Mouse (Mus musculus) cortical plate, adult 2 months (tissue): ENCODE measurements around the gene Slbp. TPM values are rescaled to one million over a fixed set of nuclear protein-coding genes. Genes with fewer than 3 reads are reported as not detected.

Experiments
- H3K27ac ChIP-seq: fragments of 200-500 bp; 2 replicates; pipeline ENCODE4 v1.5.1; 2012; ENCODE audit warnings: low read length, control low read depth, inconsistent platforms; ENCODE audit not compliant: insufficient read depth
- H3K4me1 ChIP-seq: fragments of 200-500 bp; 2 replicates; pipeline ENCODE4 v1.6.1; 2011; ENCODE audit warnings: low read length; ENCODE audit not compliant: control insufficient read depth, insufficient read depth
- H3K4me3 ChIP-seq: fragments of 200-500 bp; 2 replicates; pipeline ENCODE4 v1.5.1; 2011; ENCODE audit warnings: mild to moderate bottlenecking, low read length, control low read depth; ENCODE audit not compliant: insufficient read depth
- CTCF ChIP-seq: fragments of 200-500 bp; IDR thresholded peaks from 2 replicates; pipeline ENCODE4 v1.5.1; 2011; ENCODE audit warnings: mild to moderate bottlenecking, control low read depth, low read length; ENCODE audit not compliant: insufficient read depth; ENCODE audit errors: extremely low read depth
- POLR2A ChIP-seq: fragments of 200-500 bp; IDR thresholded peaks from 2 replicates; pipeline ENCODE4 v1.6.1; 2011; ENCODE audit warnings: mild to moderate bottlenecking, low read length, control low read depth; ENCODE audit not compliant: insufficient read depth; ENCODE audit errors: extremely low read depth
- polyA plus RNA-seq: library from polyadenylated mRNA; depleted of rRNA; stranded (reverse); fragments of >200 nt; gene quantifications from 2 replicates; pipeline ENCODE4 v1.2.3, GENCODE M21; 2012; rRNA removed

Slbp gene
- polyA plus RNA-seq, result 27.6 and 28.4 TPM in 2 replicates

- H3K27ac ChIP-seq, result peak within 1 kb of the TSS; percentile 95
- peaks cover 5% of the 10 kb centered on the region; the same call in 1 of the 2 replicates for H3K4me1 ChIP-seq
- TF ChIP-seq POLR2A (peak; percentile 98), CTCF (no peak)
- H3K4me3 ChIP-seq, result peak within 1 kb of the TSS; percentile 64
Observed at GRCm38 (mm10) chr5:33651921-33652782, at the start of gene Slbp. Gene Slbp (minus strand): TSS chr5:33652574.

- H3K4me1 ChIP-seq, result no peaks in the 10 kb centered on the region; the same call in 1 of the 2 replicates
- no peak for TF ChIP-seq CTCF
- TF ChIP-seq POLR2A, result no peak
Observed at GRCm38 (mm10) chr5:33701832-33702231, 49.5 kb upstream of the Slbp start.

GRCm38 (mm10) chr5:33700010-33700409 is 47.6 kb upstream of the Slbp start:
- TF ChIP-seq POLR2A, result no peak
- no peak for TF ChIP-seq CTCF
- Histone ChIP-seq H3K4me3 (no peak overlapping the region), H3K4me1 (no peaks in the 10 kb centered on the region; the same call in 1 of the 2 replicates), H3K27ac (no peak overlapping the region)

More at GRCm38 (mm10) chr5:33701832-33702231, 49.5 kb upstream of the Slbp start:
- Histone ChIP-seq H3K27ac (no peak overlapping the region), H3K4me3 (no peak overlapping the region)

GRCm38 (mm10) chr5:33698669-33699068 is 46.3 kb upstream of the Slbp start:
- Histone ChIP-seq H3K4me1 (no peaks in the 10 kb centered on the region; the same call in 1 of the 2 replicates), H3K27ac (no peak overlapping the region), H3K4me3 (no peak overlapping the region)
- no peak for TF ChIP-seq POLR2A
- no peak for TF ChIP-seq CTCF

GRCm38 (mm10) chr5:33697947-33698512 is 45.7 kb upstream of the Slbp start:
- no peak overlapping the region for H3K27ac ChIP-seq
- TF ChIP-seq POLR2A (no peak), CTCF (no peak)
- H3K4me1 ChIP-seq, result no peaks in the 10 kb centered on the region; the same call in 1 of the 2 replicates
- no peak overlapping the region for H3K4me3 ChIP-seq

GRCm38 (mm10) chr5:33697534-33697933 is 45.2 kb upstream of the Slbp start:
- Histone ChIP-seq H3K27ac (no peak overlapping the region), H3K4me1 (no peaks in the 10 kb centered on the region; the same call in 1 of the 2 replicates), H3K4me3 (no peak overlapping the region)
- TF ChIP-seq CTCF, result no peak
- TF ChIP-seq POLR2A, result no peak

GRCm38 (mm10) chr5:33696430-33696829 is 44.1 kb upstream of the Slbp start:
- H3K4me1 ChIP-seq, result no peaks in the 10 kb centered on the region; the same call in 1 of the 2 replicates
- no peak overlapping the region for H3K27ac ChIP-seq
- no peak overlapping the region for H3K4me3 ChIP-seq
- no peak for TF ChIP-seq POLR2A
- no peak for TF ChIP-seq CTCF

GRCm38 (mm10) chr5:33695718-33696121 is 43.3 kb upstream of the Slbp start:
- no peak for TF ChIP-seq CTCF
- no peak for TF ChIP-seq POLR2A
- Histone ChIP-seq H3K4me1 (no peaks in the 10 kb centered on the region; the same call in 1 of the 2 replicates), H3K4me3 (no peak overlapping the region), H3K27ac (no peak overlapping the region)

- H3K27ac ChIP-seq, result no peak overlapping the region
- no peaks in the 10 kb centered on the region; the same call in 1 of the 2 replicates for H3K4me1 ChIP-seq
- H3K4me3 ChIP-seq, result no peak overlapping the region
- TF ChIP-seq CTCF (no peak), POLR2A (no peak)
Observed at GRCm38 (mm10) chr5:33694848-33695717, 42.7 kb upstream of the Slbp start.
